Mouse (Mus musculus) lung, adult 10 weeks (tissue): Measurements from ENCODE around the gene Mtmr12. TPM values are rescaled to one million over a fixed set of nuclear protein-coding genes. Genes with fewer than 3 reads are reported as not detected.

Experiments
- polyA plus RNA-seq: library from polyadenylated mRNA; stranded (reverse); fragments of 350-450 nt; fragmentation: Illumina TruSeq; extraction: RNeasy Lipid Tissue Mini Kit (QIAGEN cat#74804); gene quantifications from one replicate; pipeline ENCODE4 v1.2.3, GENCODE M21; 2014; ENCODE audit warnings: low read depth, low replicate concordance; ENCODE audit not compliant: insufficient read depth

Gene Mtmr12
- polyA plus RNA-seq, result 9.8 TPM

DNA sequence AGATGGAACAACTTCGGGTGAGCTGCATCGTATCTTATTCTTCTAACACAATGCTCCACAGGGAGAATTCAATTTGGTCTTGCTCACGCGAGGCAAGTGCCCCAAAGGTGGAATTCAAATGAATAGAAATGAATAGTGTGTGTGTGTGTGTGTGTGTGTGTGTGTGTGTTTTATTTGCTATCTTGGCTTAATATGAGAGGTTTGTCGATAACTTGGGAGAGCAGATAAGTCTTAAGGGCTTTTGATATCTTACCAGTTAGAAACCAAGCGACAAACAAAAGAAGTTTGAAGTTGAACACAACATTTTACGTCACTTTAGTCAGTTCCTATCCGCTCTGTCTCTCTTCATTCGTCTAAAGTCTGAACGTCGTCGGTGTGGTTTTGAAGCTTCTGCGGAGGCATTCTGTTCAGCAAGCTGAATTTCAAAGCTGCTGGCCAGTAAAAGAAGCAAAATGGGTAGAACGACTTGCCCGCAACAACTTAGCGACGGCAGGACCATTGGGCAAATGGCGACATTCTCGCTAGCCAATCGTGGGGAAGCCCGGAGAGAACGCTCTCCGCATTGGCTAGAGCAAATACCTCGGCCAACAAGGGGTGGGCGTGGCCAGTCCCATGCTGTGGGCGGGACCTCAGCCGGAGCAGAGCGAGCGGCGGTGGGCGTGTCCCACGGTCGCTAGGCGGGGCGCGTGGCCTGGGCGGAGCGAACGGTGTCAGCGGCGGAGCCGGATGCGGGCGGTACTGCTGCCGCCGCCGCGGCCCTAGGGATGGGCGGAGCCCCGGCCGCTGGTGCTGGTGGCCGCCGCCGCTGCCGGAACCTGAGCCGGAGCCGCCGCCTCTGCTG lies at the start of gene Mtmr12:
TSS of gene Mtmr12 (plus strand) at position 710 of the 841 bp plus-strand sequence.

GRCm38 (mm10) chr15:12321091-12321787 lies 116.4 kb downstream of the Mtmr12 start, which contains the start of gene Golph3:
Golph3 (plus strand) TSS chr15:12321450.

GRCm38 (mm10) chr15:12321788-12322621 lies 117.2 kb downstream of the Mtmr12 start, which contains the start of gene 1810049J17Rik:
1810049J17Rik (minus strand) TSS chr15:12321899.

Other genes starting within 250 kb of the Mtmr12 start
- gene Sub1, start 208.0 kb upstream of the Mtmr12 start, polyA plus RNA-seq, result 279 TPM
- 31.7 TPM for gene Zfr, start 87.2 kb upstream of the Mtmr12 start, polyA plus RNA-seq
- 55.9 TPM for gene Golph3, start 116.4 kb downstream of the Mtmr12 start, polyA plus RNA-seq
- not detected for gene 1810049J17Rik, start 116.9 kb downstream of the Mtmr12 start, polyA plus RNA-seq